Mouse (Mus musculus) lung, adult 2 months (tissue): Measurements from ENCODE around the gene Asic2.

ENCODE experiments used
- CTCF ChIP-seq: fragments of 200-500 bp; IDR thresholded peaks from 2 replicates; pipeline ENCODE4 v1.5.1; 2011; ENCODE audit warnings: mild to moderate bottlenecking, low read length, control low read depth; ENCODE audit not compliant: insufficient read depth
- POLR2A ChIP-seq: fragments of 200-500 bp; IDR thresholded peaks from 2 replicates; pipeline ENCODE4 v1.6.1; 2011; ENCODE audit warnings: low read depth, mild to moderate bottlenecking, control low read depth, low read length, borderline replicate concordance; ENCODE audit errors: extremely low read depth

DNA sequence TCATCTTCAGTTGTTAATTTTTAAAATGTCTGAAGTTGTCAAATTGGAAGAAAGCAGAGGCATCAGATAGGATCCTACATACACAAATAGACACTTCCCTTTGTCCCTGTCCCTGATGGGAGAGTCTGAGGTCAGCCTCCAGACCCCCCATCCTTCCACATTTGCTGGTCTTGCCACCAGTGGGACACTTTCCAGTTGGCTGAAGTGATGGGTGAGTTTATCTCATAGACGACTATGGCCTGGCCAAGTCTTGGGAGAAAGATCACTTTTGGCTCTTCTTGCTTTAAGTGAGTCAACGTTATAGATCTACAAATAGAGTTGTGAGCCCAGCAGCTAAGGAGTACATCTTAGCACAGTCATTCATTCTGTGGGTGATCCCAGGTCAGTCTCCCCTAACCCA is 1090.2 kb downstream of the Asic2 start:
- TF ChIP-seq CTCF (no peak), POLR2A (no peak)
